Mouse (Mus musculus) intestine, embryonic 14.5 days (tissue): Measurements from ENCODE around the gene Gm11627. TPM values are rescaled to one million over a fixed set of nuclear protein-coding genes. Genes with fewer than 3 reads are reported as not detected.

Experiments
- ATAC-seq: fragments of 200-750 bp; cut with Nextera tagmentation; replicated peaks from 2 replicates; pipeline ENCODE4 v1.8.0; 2017; ENCODE audit warnings: low read depth, moderate number of reproducible peaks, moderate TSS enrichment, moderate library complexity; ENCODE audit not compliant: low FRiP score, low TSS enrichment
- DNase-seq: peaks from one replicate; pipeline ENCODE4 v3.0.0-alpha.2; 2018; ENCODE audit warnings: low spot score
- H3K27ac ChIP-seq: fragments of 300-500 bp; sonication (generic); 2 replicates; pipeline ENCODE4 v1.5.1; 2014; ENCODE audit warnings: low read depth, mild to moderate bottlenecking, control low read depth
- H3K27me3 ChIP-seq: fragments of 300-500 bp; sonication (generic); replicated peaks from 2 replicates; pipeline ENCODE4 v1.6.1; 2014; ENCODE audit warnings: low read length, control low read depth; ENCODE audit not compliant: control insufficient read depth, insufficient read depth
- H3K36me3 ChIP-seq: fragments of 300-500 bp; sonication (generic); 2 replicates; pipeline ENCODE4 v1.6.1; 2014; ENCODE audit warnings: low read length, control low read depth; ENCODE audit not compliant: control insufficient read depth, insufficient read depth
- H3K4me1 ChIP-seq: fragments of 300-500 bp; sonication (generic); replicated peaks from 2 replicates; pipeline ENCODE4 v1.6.1; 2014; ENCODE audit warnings: low read length, control low read depth, mixed read lengths; ENCODE audit not compliant: control insufficient read depth, insufficient read depth
- H3K4me2 ChIP-seq: fragments of 300-500 bp; sonication (generic); 2 replicates; pipeline ENCODE4 v1.6.1; 2014; ENCODE audit warnings: low read length
- H3K4me3 ChIP-seq: fragments of 300-500 bp; sonication (generic); 2 replicates; pipeline ENCODE4 v1.5.1; 2014; ENCODE audit warnings: low read depth, low read length, control low read depth, mixed read lengths
- H3K9ac ChIP-seq: fragments of 300-500 bp; sonication (generic); 2 replicates; pipeline ENCODE4 v1.6.1; 2014; ENCODE audit warnings: mild to moderate bottlenecking, low read length
- H3K9me3 ChIP-seq: fragments of 300-500 bp; sonication (generic); 2 replicates; pipeline ENCODE4 v1.6.1; 2016; ENCODE audit warnings: low read length, control low read depth; ENCODE audit not compliant: control insufficient read depth
- WGBS: fragments of 180-500 bp; shearing (Covaris S2); extraction: QIAGEN DNeasy Blood & Tissue Kit; methylation state at CpG from one replicate; pipeline ENCODE4 v1.1.7; 2014; 5-methylcytosine and 5-hydroxymethylcytosine counted together
- polyA plus RNA-seq: library from polyadenylated mRNA; unstranded; fragments of >200 nt; fragmentation: Nextera tagmentation; extraction: Ambion mirVana; gene quantifications from 2 replicates; pipeline ENCODE4 v1.2.1, GENCODE M21; 2014

Gm11627 gene
- polyA plus RNA-seq, 1 experiment from 2014 or later: 15.7 TPM

GRCm38 (mm10) chr11:102539690-102540089 lies 39.6 kb downstream of the Gm11627 start:
- no peak overlapping the region for H3K27ac ChIP-seq
- no peak for ATAC-seq
- no peaks in the 10 kb centered on the region for H3K9me3 ChIP-seq
- no peak overlapping the region for H3K4me2 ChIP-seq
- DNase-seq: no peak
- no peak overlapping the region for H3K4me3 ChIP-seq
- H3K27me3 ChIP-seq: no peaks in the 10 kb centered on the region
- peaks cover 31% of the 10 kb centered on the region for H3K36me3 ChIP-seq
- H3K4me1 ChIP-seq: no peaks in the 10 kb centered on the region
- 78% methylated on average over 1 of the region's 1 CpGs for WGBS
- H3K9ac ChIP-seq: no peak overlapping the region

- Histone ChIP-seq H3K27me3 (no peaks in the 10 kb centered on the region), H3K36me3 (peaks cover 34% of the 10 kb centered on the region), H3K9me3 (no peaks in the 10 kb centered on the region), H3K4me1 (no peaks in the 10 kb centered on the region), H3K4me2 (no peak overlapping the region), H3K4me3 (no peak overlapping the region), H3K27ac (no peak overlapping the region), H3K9ac (no peak overlapping the region)
- DNase-seq: no peak
- 54% methylated on average over 3 of the region's 3 CpGs for WGBS
- ATAC-seq: no peak
These were observed 43.1 kb downstream of the Gm11627 start for GRCm38 (mm10) chr11:102536210-102536609.

- H3K4me2 ChIP-seq: no peak overlapping the region
- H3K4me1 ChIP-seq: no peaks in the 10 kb centered on the region
- peaks cover 37% of the 10 kb centered on the region for H3K36me3 ChIP-seq
- WGBS: 84% methylated on average over 2 of the region's 2 CpGs
- ATAC-seq: no peak
- no peak overlapping the region for H3K9ac ChIP-seq
- no peak overlapping the region for H3K4me3 ChIP-seq
- H3K27me3 ChIP-seq: no peaks in the 10 kb centered on the region
- H3K27ac ChIP-seq: no peak overlapping the region
- no peaks in the 10 kb centered on the region for H3K9me3 ChIP-seq
- no peak for DNase-seq
These were observed 45.2 kb downstream of the Gm11627 start for GRCm38 (mm10) chr11:102534078-102534477.

GRCm38 (mm10) chr11:102531425-102531824 lies 47.8 kb downstream of the Gm11627 start:
- H3K4me2 ChIP-seq: no peak overlapping the region
- no peak overlapping the region for H3K9ac ChIP-seq
- no peak for ATAC-seq
- no peak overlapping the region for H3K4me3 ChIP-seq
- no peaks in the 10 kb centered on the region for H3K27me3 ChIP-seq
- H3K36me3 ChIP-seq: peaks cover 13% of the 10 kb centered on the region
- WGBS: 31% methylated on average over 5 of the region's 5 CpGs
- no peaks in the 10 kb centered on the region for H3K4me1 ChIP-seq
- DNase-seq: no peak
- no peak overlapping the region for H3K27ac ChIP-seq
- H3K9me3 ChIP-seq: no peaks in the 10 kb centered on the region

Other genes with a start within 250 kb of the Gm11627 start
- gene Slc4a1, start 213.3 kb downstream of the Gm11627 start, polyA plus RNA-seq: 1.8 and 2.8 TPM in 2 replicates
- 7.6 and 10.0 TPM in 2 replicates for gene Rundc3a, start 186.1 kb downstream of the Gm11627 start, polyA plus RNA-seq
- 281 and 296 TPM in 2 replicates for gene Slc25a39, start 171.5 kb downstream of the Gm11627 start, polyA plus RNA-seq
- gene Grn, start 149.1 kb downstream of the Gm11627 start, polyA plus RNA-seq: 115 and 116 TPM in 2 replicates
- 4.5 and 4.7 TPM in 2 replicates for gene Fam171a2, start 131.8 kb downstream of the Gm11627 start, polyA plus RNA-seq
- gene Itga2b, start 109.3 kb downstream of the Gm11627 start, polyA plus RNA-seq: 4.9 and 6.4 TPM in 2 replicates
- 40.1 and 49.6 TPM in 2 replicates for gene Gpatch8, start 23.1 kb downstream of the Gm11627 start, polyA plus RNA-seq
- gene Fzd2, start 24.9 kb upstream of the Gm11627 start, polyA plus RNA-seq: 20.4 and 21.9 TPM in 2 replicates
- 0.31 and 1.3 TPM in 2 replicates for gene Meioc, start 84.3 kb upstream of the Gm11627 start, polyA plus RNA-seq
- gene Ccdc43, start 118.3 kb upstream of the Gm11627 start, polyA plus RNA-seq: 43.5 and 43.6 TPM in 2 replicates
- 4.9 and 5.8 TPM in 2 replicates for gene Adam11, start 182.0 kb upstream of the Gm11627 start, polyA plus RNA-seq
- 47.7 and 57.7 TPM in 2 replicates for gene Gjc1, start 240.2 kb upstream of the Gm11627 start, polyA plus RNA-seq